Mouse (Mus musculus): ENCODE data around the gene Vmn1r65.
"Not testable (repeated sequence)": the region's sequence is repeated elsewhere in the genome, so short reads cannot be mapped to it uniquely, and the experiment has no call there.

- not testable (repeated sequence) for TF ChIP-seq CTCF (IDR thresholded peaks at IDR 0.05; ENCODE audit: borderline replicate concordance, extremely low read depth, insufficient read depth, insufficient read length); POLR2A (IDR thresholded peaks at IDR 0.05; ENCODE audit: borderline replicate concordance, extremely low read depth, insufficient read depth, insufficient read length, poor library complexity, severe bottlenecking)
Observed at GRCm38 (mm10) chr7:5982426-5982825, 28.4 kb downstream of the Vmn1r65 start.

Measured in brain, embryonic 14.5 days (tissue).